Mouse (Mus musculus): Measurements from ENCODE around the gene Leo1. TPM values are rescaled to one million over a fixed set of nuclear protein-coding genes. Genes with fewer than 3 reads are reported as not detected.

Gene Leo1
- polyA plus RNA-seq, 1 experiment = 25.4 TPM

DNA sequence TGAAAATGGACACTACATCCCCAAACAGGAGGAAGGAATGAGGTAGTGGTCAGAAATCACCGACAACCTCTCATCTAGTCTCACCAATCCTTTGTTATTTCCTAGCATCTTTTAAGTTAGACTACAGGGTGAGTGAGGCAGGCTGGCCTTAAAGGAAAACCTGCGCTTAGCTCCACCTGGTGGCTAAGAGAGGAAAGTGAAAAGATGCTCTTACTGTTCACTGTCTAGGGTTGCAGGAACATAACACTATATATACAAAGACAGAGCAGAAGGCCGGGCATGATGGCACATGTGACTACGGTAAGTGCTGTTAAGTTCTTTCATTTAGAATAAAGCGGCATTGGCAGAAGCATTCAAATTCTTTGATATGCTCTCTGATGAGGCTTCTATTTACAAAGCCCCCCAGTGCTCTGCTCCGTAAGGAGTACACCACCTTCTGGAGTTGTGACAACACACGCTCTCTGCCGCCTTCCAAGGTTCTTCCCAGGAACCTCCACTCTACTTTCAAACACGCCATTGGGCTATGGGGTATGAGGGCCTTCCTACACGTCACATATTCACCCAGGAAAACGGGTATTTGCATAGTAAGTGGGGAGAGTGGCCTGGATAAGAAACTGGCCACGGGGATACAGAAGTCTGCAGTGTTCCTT, 74.3 kb downstream of the Leo1 start:
- Histone ChIP-seq H3ac (ENCODE audit: control insufficient read depth, insufficient read length) (no peak overlapping the region), H3K4me3 (no peak overlapping the region), H3K27me3 (ENCODE audit: control insufficient read depth, insufficient read depth, insufficient read length) (no peaks in the 10 kb centered on the region), H3K79me2 (ENCODE audit: control insufficient read depth, insufficient read depth) (no peaks in the 10 kb centered on the region), H3K4me2 (ENCODE audit: low read depth) (no peak overlapping the region), H3K36me3 (ENCODE audit: control insufficient read depth, insufficient read depth) (peaks cover 26% of the 10 kb centered on the region)
- TF ChIP-seq CEBPB (IDR thresholded peaks at IDR 0.05; ENCODE audit: insufficient read depth, poor library complexity, severe bottlenecking) (no peak), TCF12 (IDR thresholded peaks at IDR 0.05; ENCODE audit: insufficient read depth, poor library complexity, severe bottlenecking) (no peak), E2F4 (IDR thresholded peaks at IDR 0.05; ENCODE audit: insufficient read depth) (no peak), USF1 (IDR thresholded peaks at IDR 0.05; ENCODE audit: low read depth) (no peak), MAX (IDR thresholded peaks at IDR 0.05; ENCODE audit: low read depth) (no peak), MYOD1 (IDR thresholded peaks at IDR 0.05; ENCODE audit: control insufficient read depth in 1 of 3, insufficient read length in 2 of 3, low read depth in 2 of 3) (no peak), MYOG (IDR thresholded peaks at IDR 0.05; ENCODE audit: control insufficient read depth in 1 of 3, insufficient read depth in 1 of 3, insufficient read length in 2 of 3, low read depth in 2 of 3) (no peak), SRF (IDR thresholded peaks at IDR 0.05; ENCODE audit: control insufficient read depth, insufficient read length, low read depth) (no peak), POLR2AphosphoS2 (IDR thresholded peaks at IDR 0.05; ENCODE audit: insufficient read length, low read depth) (no peak), REST (IDR thresholded peaks at IDR 0.05; ENCODE audit: insufficient read depth, insufficient read length) (no peak), TCF3 (IDR thresholded peaks at IDR 0.05; ENCODE audit: insufficient read length, low read depth) (no peak), POLR2A (IDR thresholded peaks at IDR 0.05; ENCODE audit: insufficient read length, low read depth) (no peak)

Other genes with a start within 250 kb of the Leo1 start
- gene Myo5c, start 209.5 kb upstream of the Leo1 start, polyA plus RNA-seq (2012; fragmentation: generic; extraction: Trizol) = 0.07 TPM
- gene Gnb5, start 135.2 kb upstream of the Leo1 start, polyA plus RNA-seq (2012; fragmentation: generic; extraction: Trizol) = 24.3 TPM
- gene Bcl2l10, start 93.8 kb upstream of the Leo1 start, polyA plus RNA-seq (2012; fragmentation: generic; extraction: Trizol) = not detected
- gene Mapk6, start 31.5 kb upstream of the Leo1 start, polyA plus RNA-seq (2012; fragmentation: generic; extraction: Trizol) = 52.8 TPM
- gene Tmod3, start 118.1 kb downstream of the Leo1 start, polyA plus RNA-seq (2012; fragmentation: generic; extraction: Trizol) = 12.9 TPM
- gene Tmod2, start 169.8 kb downstream of the Leo1 start, polyA plus RNA-seq (2012; fragmentation: generic; extraction: Trizol) = 0.06 TPM
- gene Lysmd2, start 184.2 kb downstream of the Leo1 start, polyA plus RNA-seq (2012; fragmentation: generic; extraction: Trizol) = 4.9 TPM
- gene Scg3, start 242.5 kb downstream of the Leo1 start, polyA plus RNA-seq (2012; fragmentation: generic; extraction: Trizol) = not detected

Data from myocyte (in vitro differentiated cells).